Mouse (Mus musculus) ES-E14 (cell line): ENCODE results near the gene Tpk1. TPM values are rescaled to one million over a fixed set of nuclear protein-coding genes. Genes with fewer than 3 reads are reported as not detected.

ENCODE experiments used
- DNase-seq: peaks from one replicate; pipeline ENCODE4 v3.0.0-alpha.2; 2013; ENCODE audit warnings: low read depth, low spot score
- H3K27ac ChIP-seq: 2 replicates; pipeline ENCODE4 v1.5.1; 2012; ENCODE audit warnings: low read depth, mild to moderate bottlenecking, low read length, moderate library complexity, mixed read lengths; ENCODE audit not compliant: poor library complexity, insufficient read depth, severe bottlenecking
- H3K36me3 ChIP-seq: 2 replicates; pipeline ENCODE4 v1.6.1; 2012; ENCODE audit warnings: mild to moderate bottlenecking, low read length, moderate library complexity, mixed read lengths; ENCODE audit not compliant: control insufficient read depth, poor library complexity, insufficient read depth, severe bottlenecking
- H3K4me1 ChIP-seq, 2 experiments: fragments of 150-350 bp in 1 of 2; sonication (generic) in 1 of 2; 2 replicates each; pipeline ENCODE4 v1.6.1; 2012; ENCODE audit warnings: low read length in 2 of 2, mild to moderate bottlenecking in 1 of 2, mixed read lengths in 1 of 2; ENCODE audit not compliant: control insufficient read depth in 2 of 2, insufficient read depth in 2 of 2, poor library complexity in 1 of 2
- H3K4me3 ChIP-seq, 2 experiments: fragments of 150-350 bp in 1 of 2; sonication (generic) in 1 of 2; 2 replicates each; pipeline ENCODE4 v1.5.1; 2012; ENCODE audit warnings: low read length in 2 of 2, low read depth in 1 of 2, mild to moderate bottlenecking in 1 of 2, mixed read lengths in 1 of 2; ENCODE audit not compliant: insufficient read depth in 1 of 2, poor library complexity in 1 of 2, severe bottlenecking in 1 of 2
- H3K9ac ChIP-seq: 2 replicates; pipeline ENCODE4 v1.6.1; 2012; ENCODE audit warnings: low read depth, mild to moderate bottlenecking, low read length, mixed read lengths; ENCODE audit not compliant: poor library complexity, insufficient read depth, severe bottlenecking
- H3K9me3 ChIP-seq: fragments of 150-350 bp; sonication (generic); 2 replicates; pipeline ENCODE4 v1.6.1; 2012; ENCODE audit warnings: low read depth, mild to moderate bottlenecking, low read length; ENCODE audit not compliant: control insufficient read depth, insufficient read depth
- CHD2 ChIP-seq: IDR thresholded peaks from 2 replicates; pipeline ENCODE4 v1.6.1; 2014; ENCODE audit warnings: mild to moderate bottlenecking, low read depth, low read length, inconsistent platforms
- HCFC1 ChIP-seq: IDR thresholded peaks from 2 replicates; pipeline ENCODE4 v1.6.1; 2012; ENCODE audit warnings: low read length, inconsistent platforms, borderline replicate concordance; ENCODE audit not compliant: insufficient read depth
- MAFK ChIP-seq: IDR thresholded peaks from 2 replicates; pipeline ENCODE4 v1.6.1; 2014; ENCODE audit warnings: mild to moderate bottlenecking, low read depth, low read length, inconsistent platforms; ENCODE audit not compliant: insufficient read depth
- ZC3H11A ChIP-seq: IDR thresholded peaks from 2 replicates; pipeline ENCODE4 v1.6.1; 2012; ENCODE audit warnings: low read depth, mild to moderate bottlenecking, inconsistent platforms, low read length, borderline replicate concordance
- ZNF384 ChIP-seq: IDR thresholded peaks from 2 replicates; pipeline ENCODE4 v1.6.1; 2012; ENCODE audit warnings: low read depth, low read length, inconsistent platforms
- in situ Hi-C, 2 experiments: fragments of 600-800 bp; cut with MboI; formaldehyde crosslinking; loops; one replicate each; pipeline ENCODE4 v1.15.1; 2025; ENCODE audit warnings: low sequenced_read_pairs in 2 of 2, inconsistent platforms in 1 of 2; ENCODE audit not compliant: unreplicated experiment in 2 of 2
- total RNA-seq: library from RNA; depleted of rRNA; stranded (reverse); fragments of 300-350 nt; gene quantifications from 2 replicates; pipeline ENCODE4 v1.2.3, GENCODE M21; 2012

Gene Tpk1
- total RNA-seq, 1 experiment, result 13.3 TPM

DNA sequence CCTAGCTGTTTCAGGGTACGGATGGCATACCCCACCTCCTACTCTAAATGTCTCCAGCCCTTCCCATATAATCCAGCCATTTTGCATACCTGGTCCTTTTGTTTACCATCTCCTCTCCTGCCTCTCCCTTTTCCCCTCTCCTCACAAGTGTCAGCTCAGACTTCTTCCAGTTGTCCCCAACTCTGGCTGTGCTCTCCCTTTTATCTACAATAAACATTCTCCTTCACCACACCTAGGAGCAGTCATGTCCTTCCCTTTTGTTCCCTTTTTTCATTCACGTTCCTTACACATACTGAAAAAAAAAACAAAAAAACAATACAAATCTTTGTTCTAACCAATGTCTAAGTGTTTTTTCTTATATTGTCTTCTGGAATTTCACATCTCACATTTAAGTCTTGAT, 1.6 kb upstream of the Tpk1 start:
- Histone ChIP-seq H3K9me3 (no peaks in the 10 kb centered on the region), H3K27ac (no peak overlapping the region), H3K4me3 (no peak overlapping the region), H3K9ac (no peak overlapping the region), H3K36me3 (no peaks in the 10 kb centered on the region), H3K4me1 (no peaks in the 10 kb centered on the region; a peak in 1 of 4 replicates)
- DNase-seq, result no peak
- in situ Hi-C loops, result no loop called here
- TF ChIP-seq ZC3H11A (no peak), CHD2 (no peak), HCFC1 (no peak), ZNF384 (no peak), MAFK (no peak)

DNA sequence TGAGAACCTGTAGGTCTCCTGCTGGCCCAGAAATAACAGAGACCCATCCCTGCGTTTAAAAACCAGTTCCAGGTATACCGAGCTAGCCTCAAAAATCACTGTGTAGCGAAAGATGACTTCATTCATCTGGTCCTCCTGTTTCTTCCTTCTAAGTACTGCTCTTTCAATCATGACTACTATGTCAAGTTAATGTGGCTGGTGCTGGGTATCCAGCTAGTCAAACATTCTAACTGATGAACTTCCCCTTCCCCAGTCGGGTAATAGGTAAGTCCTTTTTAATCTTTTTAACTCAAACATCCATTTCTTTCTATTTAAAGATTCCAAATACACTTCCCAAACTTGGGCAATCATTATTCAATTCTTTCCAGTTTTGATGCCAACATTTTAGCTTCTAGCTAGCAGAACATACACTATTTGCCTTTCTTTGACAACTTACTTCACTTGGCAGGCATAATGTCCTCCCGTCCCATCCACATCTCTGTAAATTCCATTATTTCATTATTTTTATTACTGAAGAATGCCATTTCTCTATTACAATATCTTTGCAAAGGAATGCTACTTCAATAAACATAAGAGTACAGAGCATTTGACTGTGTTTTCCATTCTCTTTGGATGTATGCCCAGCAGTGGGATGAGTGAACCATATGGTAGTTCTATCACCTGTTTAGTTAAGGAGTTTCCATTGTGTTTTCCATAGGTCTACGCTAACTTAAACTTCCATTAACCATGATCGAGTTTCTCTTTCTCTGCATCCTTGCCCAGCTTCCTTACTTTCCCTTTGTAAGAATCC, 728 bp upstream of the Tpk1 start:
- TF ChIP-seq ZNF384 (no peak), HCFC1 (no peak), CHD2 (no peak), MAFK (no peak), ZC3H11A (no peak)
- H3K36me3 ChIP-seq, result no peaks in the 10 kb centered on the region
- in situ Hi-C loops, result no loop called here
- H3K4me3 ChIP-seq, result peak overlapping the region; percentile 77 to 78; a peak in 3 of 4 replicates
- H3K27ac ChIP-seq, result no peak overlapping the region; the same call in 1 of the 2 replicates
- no peaks in the 10 kb centered on the region for H3K9me3 ChIP-seq
- H3K9ac ChIP-seq, result peak overlapping the region; percentile 61; the same call in 1 of the 2 replicates
- no peaks in the 10 kb centered on the region; a peak in 1 of 4 replicates for H3K4me1 ChIP-seq
- no peak for DNase-seq

DNA sequence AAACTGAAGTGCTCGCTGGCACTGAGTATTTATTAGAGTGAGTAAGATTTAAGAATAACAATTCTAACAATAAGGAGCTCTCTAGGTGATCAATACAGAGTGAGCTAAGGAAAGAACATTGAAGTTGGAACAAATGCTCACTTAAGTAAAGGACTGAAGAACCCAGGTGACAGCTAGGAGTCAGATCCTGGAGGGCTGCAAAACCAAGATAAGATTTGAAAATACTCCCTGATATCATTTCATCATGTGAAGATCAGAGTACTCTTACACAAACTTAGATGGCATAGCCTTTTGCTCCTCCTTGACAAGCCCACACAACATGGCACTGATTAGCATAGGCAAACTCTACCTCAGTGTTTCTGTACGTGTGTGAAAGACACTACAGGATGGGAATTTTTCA, 4.3 kb downstream of the Tpk1 start:
- Histone ChIP-seq H3K36me3 (no peaks in the 10 kb centered on the region), H3K9ac (no peak overlapping the region), H3K4me3 (no peak overlapping the region), H3K27ac (no peak overlapping the region), H3K4me1 (no peaks in the 10 kb centered on the region; a peak in 1 of 4 replicates), H3K9me3 (no peaks in the 10 kb centered on the region)
- TF ChIP-seq ZNF384 (no peak), CHD2 (no peak), MAFK (no peak), HCFC1 (no peak), ZC3H11A (no peak)
- in situ Hi-C loops, result no loop called here
- DNase-seq, result no peak

DNA sequence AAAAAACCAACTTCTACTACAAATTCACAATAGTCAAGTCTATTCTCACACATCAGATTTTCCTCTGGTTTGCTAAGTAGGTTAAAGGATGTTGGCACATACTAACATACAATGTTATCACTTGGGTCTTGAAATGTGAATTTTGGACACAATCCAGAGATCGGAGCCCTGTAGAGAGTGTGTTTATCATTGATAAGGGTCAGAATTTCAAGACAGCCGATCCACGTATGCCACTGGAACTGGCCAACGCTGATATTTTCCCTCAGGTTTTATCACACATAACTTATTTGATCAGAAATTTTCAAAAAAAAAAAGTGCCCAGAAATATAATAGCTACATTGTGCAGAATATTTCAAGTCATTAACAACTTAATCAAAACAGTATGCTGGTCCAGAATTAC, 7.8 kb downstream of the Tpk1 start:
- H3K9me3 ChIP-seq, result no peaks in the 10 kb centered on the region
- H3K4me1 ChIP-seq, result peaks cover 0 to 2% of the 10 kb centered on the region in 2 experiments; a peak in 1 of 4 replicates
- in situ Hi-C loops, result no loop called here
- H3K36me3 ChIP-seq, result no peaks in the 10 kb centered on the region
- DNase-seq, result no peak
- TF ChIP-seq ZNF384 (no peak), MAFK (no peak), CHD2 (no peak), ZC3H11A (no peak), HCFC1 (no peak)
- no peak overlapping the region for H3K27ac ChIP-seq
- H3K4me3 ChIP-seq, result no peak overlapping the region
- no peak overlapping the region for H3K9ac ChIP-seq

DNA sequence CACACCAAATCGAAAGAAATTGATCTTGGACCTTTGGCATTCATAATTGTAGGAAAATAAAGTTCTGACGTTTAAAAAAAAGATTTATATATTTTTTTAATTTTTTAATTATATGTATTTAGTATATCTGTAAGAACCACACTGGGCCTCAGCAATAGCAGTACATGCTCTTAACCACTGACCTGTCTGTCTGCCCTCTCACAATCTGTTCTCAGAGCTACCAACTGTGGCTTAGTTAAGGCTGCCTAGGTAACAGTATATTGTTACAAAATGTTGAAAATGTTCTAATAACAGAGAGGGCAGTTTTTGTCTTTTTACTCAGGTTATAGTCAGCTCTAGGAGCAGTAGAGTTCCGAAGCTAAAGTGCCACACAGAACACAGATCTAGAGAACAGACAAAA, 8.2 kb downstream of the Tpk1 start:
- in situ Hi-C loops, result no loop called here
- peaks cover 0 to 2% of the 10 kb centered on the region in 2 experiments; a peak in 1 of 4 replicates for H3K4me1 ChIP-seq
- H3K36me3 ChIP-seq, result no peaks in the 10 kb centered on the region
- H3K9me3 ChIP-seq, result no peaks in the 10 kb centered on the region
- H3K9ac ChIP-seq, result no peak overlapping the region
- no peak overlapping the region for H3K4me3 ChIP-seq
- no peak overlapping the region for H3K27ac ChIP-seq
- no peak for TF ChIP-seq MAFK
- TF ChIP-seq CHD2, result no peak
- TF ChIP-seq ZNF384, result no peak
- no peak for TF ChIP-seq ZC3H11A
- TF ChIP-seq HCFC1, result no peak
- no peak for DNase-seq
